Comparison of ENCODE assay signal across 8 mouse cellular contexts in genomic region chr11:73049335-73049734, GRCm38 (mm10). TPM values are rescaled to one million over a fixed set of nuclear protein-coding genes. Genes with fewer than 3 reads are reported as not detected.
DNase-seq lines count a peak whose midpoint lies in the region; ATAC-seq and TF ChIP-seq lines count a peak whose summit lies in the region.

No protein-coding gene starts in this region.

- H3K9me3 ChIP-seq in embryonic facial prominence, embryonic 13.5 days, result no peaks in the 10 kb centered on the region
- no peaks in the 10 kb centered on the region for H3K9me3 ChIP-seq in midbrain, postnatal 0 days (ENCODE audit: low read length)

- WGBS in embryonic facial prominence, embryonic 13.5 days, result under 1% methylated on average over 4 of the region's 4 CpGs
- WGBS in midbrain, postnatal 0 days, result 4% methylated on average over 4 of the region's 4 CpGs

- peaks cover 33% of the 10 kb centered on the region for H3K36me3 ChIP-seq in embryonic facial prominence, embryonic 13.5 days
- H3K36me3 ChIP-seq in midbrain, postnatal 0 days (ENCODE audit: insufficient read depth, low read length), result peaks cover 16% of the 10 kb centered on the region

- H3K4me1 ChIP-seq in embryonic facial prominence, embryonic 13.5 days, result peaks cover 18% of the 10 kb centered on the region
- H3K4me1 ChIP-seq in midbrain, postnatal 0 days (ENCODE audit: insufficient read depth, low read length), result no peaks in the 10 kb centered on the region; the same call in 1 of the 2 replicates

- no peaks in the 10 kb centered on the region for H3K27me3 ChIP-seq in embryonic facial prominence, embryonic 13.5 days
- H3K27me3 ChIP-seq in midbrain, postnatal 0 days (ENCODE audit: insufficient read depth, low read length), result no peaks in the 10 kb centered on the region

- H3K4me3 ChIP-seq in embryonic facial prominence, embryonic 13.5 days, result peak overlapping the region; percentile 92
- H3K4me3 ChIP-seq in midbrain, postnatal 0 days (ENCODE audit: low read depth, low read length), result peak overlapping the region; percentile 97; the same call in 1 of the 2 replicates

- H3K4me2 ChIP-seq in embryonic facial prominence, embryonic 13.5 days, result peak overlapping the region; percentile 77
- H3K4me2 ChIP-seq in midbrain, postnatal 0 days (ENCODE audit: low read depth, low read length, poor library complexity, severe bottlenecking), result peak overlapping the region; percentile 74

- DNase-seq in A20 (ENCODE audit: low read depth, low spot score) (peak; percentile 62), liver (peak; percentile 85)
- DNase-seq in adrenal gland, postnatal 14 days, result peak; percentile 87
- peak; percentile 76 for DNase-seq in heart, adult 8-10 months (ENCODE audit: low spot score)
- peak; percentile 81 for DNase-seq in kidney, adult 9 months
- peak; percentile 88 for DNase-seq in midbrain, postnatal 0 days (ENCODE audit: low spot score)
- peak; percentile 73 to 91 for DNase-seq in spleen, postnatal 4 days (ENCODE audit: low spot score in 2 of 2)

- peak overlapping the region; percentile 96; the same call in 1 of the 2 replicates for H3K9ac ChIP-seq in embryonic facial prominence, embryonic 13.5 days
- no peak overlapping the region for H3K9ac ChIP-seq in midbrain, postnatal 0 days (replicated peaks; ENCODE audit: low read length, poor library complexity, severe bottlenecking)

- peak; percentile 94 for TF ChIP-seq CTCF in midbrain, postnatal 0 days (IDR thresholded peaks at IDR 0.05)

- peak overlapping the region; percentile 16; the same call in 1 of the 2 replicates for H3K27ac ChIP-seq in embryonic facial prominence, embryonic 13.5 days
- H3K27ac ChIP-seq in midbrain, postnatal 0 days (ENCODE audit: low read depth, low read length), result no peak overlapping the region

- no peak for ATAC-seq in embryonic facial prominence, embryonic 13.5 days (ENCODE audit: insufficient number of reproducible peaks, insufficient read depth, low FRiP score, low TSS enrichment, low read depth)
- no peak for ATAC-seq in midbrain, postnatal 0 days (ENCODE audit: low FRiP score)

RNA-seq across cellular contexts. Expression of gene Ncbp3, which starts 1.8 kb away (rescaled TPM):
- total RNA-seq in adrenal gland, postnatal 14 days (2021), result 9.2 and 10.9 TPM in 2 replicates
- polyA plus RNA-seq in embryonic facial prominence, embryonic 13.5 days (2015; fragmentation: Nextera tagmentation; extraction: Ambion mirVana), result 14.4 and 14.5 TPM in 2 replicates
- total RNA-seq in heart, adult 8-10 months (2022), result 1 to 10 TPM; 5.4 to 6.6 (median 5.6) TPM
- total RNA-seq in midbrain, postnatal 0 days (2014; rRNA removed), result 7.2 and 11.7 TPM in 2 replicates
- polyA plus RNA-seq in midbrain, postnatal 0 days (2015; fragmentation: Nextera tagmentation; extraction: Ambion mirVana), result 6.1 and 7.9 TPM in 2 replicates

RNA-seq across cellular contexts. Expression of gene Camkk1, which starts 30.5 kb away (rescaled TPM):
- total RNA-seq in adrenal gland, postnatal 14 days (2021), result 1.3 and 1.5 TPM in 2 replicates
- polyA plus RNA-seq in embryonic facial prominence, embryonic 13.5 days (2015; fragmentation: Nextera tagmentation; extraction: Ambion mirVana), result 8.4 and 8.6 TPM in 2 replicates
- total RNA-seq in heart, adult 8-10 months (2022), result under 1 TPM; 0.53 to 0.84 (median 0.74) TPM
- 26.7 and 28.6 TPM in 2 replicates for total RNA-seq in midbrain, postnatal 0 days (2014; rRNA removed)
- polyA plus RNA-seq in midbrain, postnatal 0 days (2015; fragmentation: Nextera tagmentation; extraction: Ambion mirVana), result 27.7 and 30.2 TPM in 2 replicates

RNA-seq across cellular contexts. Expression of gene Itgae, which starts 41.0 kb away (rescaled TPM):
- total RNA-seq in adrenal gland, postnatal 14 days (2021), result 0.30 and 1.7 TPM in 2 replicates
- 0.22 and 0.32 TPM in 2 replicates for polyA plus RNA-seq in embryonic facial prominence, embryonic 13.5 days (2015; fragmentation: Nextera tagmentation; extraction: Ambion mirVana)
- under 1 TPM in 2 of 4 experiments, not detected in 2; 0.22 to 0.38 TPM for total RNA-seq in heart, adult 8-10 months (2022)
- 0.05 TPM in 1 of 2 replicates, not detected in the other for total RNA-seq in midbrain, postnatal 0 days (2014; rRNA removed)
- 0.09 and 0.10 TPM in 2 replicates for polyA plus RNA-seq in midbrain, postnatal 0 days (2015; fragmentation: Nextera tagmentation; extraction: Ambion mirVana)

RNA-seq across cellular contexts. Expression of gene P2rx1, which starts 50.4 kb away (rescaled TPM):
- 0.98 and 1.2 TPM in 2 replicates for total RNA-seq in adrenal gland, postnatal 14 days (2021)
- polyA plus RNA-seq in embryonic facial prominence, embryonic 13.5 days (2015; fragmentation: Nextera tagmentation; extraction: Ambion mirVana), result 0.96 and 1.0 TPM in 2 replicates
- total RNA-seq in heart, adult 8-10 months (2022), result under 1 TPM; 0.35 to 0.49 (median 0.43) TPM
- 0.42 and 0.55 TPM in 2 replicates for total RNA-seq in midbrain, postnatal 0 days (2014; rRNA removed)
- 0.16 and 0.39 TPM in 2 replicates for polyA plus RNA-seq in midbrain, postnatal 0 days (2015; fragmentation: Nextera tagmentation; extraction: Ambion mirVana)

Comparison
In these comparisons a context has a peak if more than half of its experiments do, and no peak if none do; other contexts are left out.
1. RNA of gene Camkk1, which starts 30.5 kb away (total RNA-seq): 26.7 to 28.6 TPM in midbrain, postnatal 0 days; 1.3 to 1.5 TPM in adrenal gland, postnatal 14 days and 0.53 to 0.84 TPM in heart, adult 8-10 months; every median in the first group is over 10 times any median in the second.
2. Peak in every context shown above with its lines, with median percentiles within 50 percentile points of each other: DNase-seq.